Mouse (Mus musculus): Measurements from ENCODE around the gene 1810009A15Rik. TPM values are rescaled to one million over a fixed set of nuclear protein-coding genes. Genes with fewer than 3 reads are reported as not detected.
"Not testable (repeated sequence)": the region's sequence is repeated elsewhere in the genome, so short reads cannot be mapped to it uniquely, and the experiment has no call there.

The 1810009A15Rik gene
- polyA plus RNA-seq, 1 experiment from 2014 or later = 103 TPM

- H3K9me3 ChIP-seq (ENCODE audit: control insufficient read depth, low read length) = no peaks in the 10 kb centered on the region
- H3K4me2 ChIP-seq (ENCODE audit: low read depth) = peak overlapping the region; percentile 80
- peak overlapping the region; percentile 68 for H3K4me3 ChIP-seq (ENCODE audit: low read depth, low read length)
- H3K4me1 ChIP-seq (ENCODE audit: control insufficient read depth, insufficient read depth, low read length) = peaks cover 8% of the 10 kb centered on the region
- ATAC-seq (ENCODE audit: insufficient read depth, low FRiP score, low TSS enrichment) = no peak
- H3K9ac ChIP-seq (ENCODE audit: low read length) = peak overlapping the region; percentile 84
- H3K27ac ChIP-seq (ENCODE audit: low read depth, low read length) = peak overlapping the region; percentile 58
- DNase-seq (ENCODE audit: low spot score) = no peak
- 0 out of 2 replicates have a peak, but pooled peaks cover 2% of the 10 kb centered on the region for H3K36me3 ChIP-seq (ENCODE audit: control insufficient read depth, insufficient read depth, low read length)
- WGBS = 13% methylated on average over 19 of the region's 19 CpGs
- H3K27me3 ChIP-seq (ENCODE audit: control insufficient read depth, insufficient read depth, low read length) = no peaks in the 10 kb centered on the region
These were observed 829 bp upstream of the 1810009A15Rik start for GRCm38 (mm10) chr19:8887585-8888463.

GRCm38 (mm10) chr19:8892829-8893766 lies 4.4 kb downstream of the 1810009A15Rik start, which contains the start of gene Ints5:
Gene Ints5, plus strand, starts transcription at chr19:8893005.
- Histone ChIP-seq H3K4me2 (ENCODE audit: low read depth) (peak within 1 kb of the TSS; percentile 60), H3K27ac (ENCODE audit: low read depth, low read length) (peak within 1 kb of the TSS; percentile 36; the same call in 1 of the 2 replicates), H3K27me3 (ENCODE audit: control insufficient read depth, insufficient read depth, low read length) (no peaks in the 10 kb centered on the region), H3K4me1 (ENCODE audit: control insufficient read depth, insufficient read depth, low read length) (peaks cover 9% of the 10 kb centered on the region), H3K9me3 (ENCODE audit: control insufficient read depth, low read length) (no peaks in the 10 kb centered on the region), H3K9ac (ENCODE audit: low read length) (peak within 1 kb of the TSS; percentile 66), H3K4me3 (ENCODE audit: low read depth, low read length) (peak within 1 kb of the TSS; percentile 49), H3K36me3 (ENCODE audit: control insufficient read depth, insufficient read depth, low read length) (peaks cover 8% of the 10 kb centered on the region)
- WGBS = 3% methylated on average over 54 of the region's 54 CpGs
- peak; percentile 89 for DNase-seq (ENCODE audit: low spot score)
- peak; percentile 63 for ATAC-seq (ENCODE audit: insufficient read depth, low FRiP score, low TSS enrichment)

DNA sequence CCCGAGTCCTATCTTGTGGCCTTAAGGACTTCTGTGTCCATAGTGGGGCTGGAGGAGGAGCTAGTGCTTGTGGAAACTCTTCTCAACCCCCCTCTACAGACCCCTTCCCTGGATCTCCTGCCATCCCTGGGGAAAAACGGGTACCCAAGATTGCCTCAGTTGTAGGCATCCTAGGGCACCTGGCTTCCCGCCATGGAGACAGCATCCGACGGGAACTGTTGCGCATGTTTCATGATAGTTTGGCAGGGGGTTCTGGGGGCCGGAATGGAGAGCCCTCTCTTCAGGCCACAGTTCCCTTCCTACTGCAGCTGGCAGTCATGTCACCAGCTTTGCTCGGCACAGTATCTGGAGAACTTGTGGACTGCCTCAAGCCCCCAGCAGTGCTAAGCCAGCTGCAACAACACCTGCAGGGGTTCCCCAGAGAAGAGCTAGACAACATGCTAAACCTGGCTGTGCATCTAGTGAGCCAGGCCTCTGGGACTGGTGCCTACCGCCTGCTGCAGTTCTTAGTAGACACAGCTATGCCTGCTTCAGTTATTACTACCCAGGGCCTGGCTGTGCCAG lies 6.8 kb downstream of the 1810009A15Rik start:
- no peaks in the 10 kb centered on the region for H3K27me3 ChIP-seq (ENCODE audit: control insufficient read depth, insufficient read depth, low read length)
- no peak overlapping the region for H3K4me3 ChIP-seq (ENCODE audit: low read depth, low read length)
- H3K36me3 ChIP-seq (ENCODE audit: control insufficient read depth, insufficient read depth, low read length) = peaks cover 7% of the 10 kb centered on the region
- no peak overlapping the region for H3K27ac ChIP-seq (ENCODE audit: low read depth, low read length)
- WGBS = 92% methylated on average over 9 of the region's 9 CpGs
- ATAC-seq (ENCODE audit: insufficient read depth, low FRiP score, low TSS enrichment) = no peak
- no peak for DNase-seq (ENCODE audit: low spot score)
- H3K9me3 ChIP-seq (ENCODE audit: control insufficient read depth, low read length) = no peaks in the 10 kb centered on the region
- H3K4me2 ChIP-seq (ENCODE audit: low read depth) = no peak overlapping the region
- no peak overlapping the region for H3K9ac ChIP-seq (ENCODE audit: low read length)
- peaks cover 18% of the 10 kb centered on the region for H3K4me1 ChIP-seq (ENCODE audit: control insufficient read depth, insufficient read depth, low read length)

GRCm38 (mm10) chr19:8896231-8896630 lies 7.6 kb downstream of the 1810009A15Rik start:
- not testable (repeated sequence) for H3K27ac ChIP-seq (ENCODE audit: low read depth, low read length); DNase-seq (ENCODE audit: low spot score); H3K9me3 ChIP-seq (ENCODE audit: control insufficient read depth, low read length); ATAC-seq (ENCODE audit: insufficient read depth, low FRiP score, low TSS enrichment); H3K9ac ChIP-seq (ENCODE audit: low read length); H3K4me2 ChIP-seq (ENCODE audit: low read depth); H3K27me3 ChIP-seq (ENCODE audit: control insufficient read depth, insufficient read depth, low read length); H3K4me3 ChIP-seq (ENCODE audit: low read depth, low read length); H3K36me3 ChIP-seq (ENCODE audit: control insufficient read depth, insufficient read depth, low read length)
- WGBS = 90% methylated on average over 5 of the region's 5 CpGs
- peaks cover 18% of the 10 kb centered on the region for H3K4me1 ChIP-seq (ENCODE audit: control insufficient read depth, insufficient read depth, low read length)

GRCm38 (mm10) chr19:8897211-8897864 lies 8.7 kb downstream of the 1810009A15Rik start:
- H3K4me2 ChIP-seq (ENCODE audit: low read depth) = peak overlapping the region; percentile 48
- H3K9me3 ChIP-seq (ENCODE audit: control insufficient read depth, low read length); H3K27me3 ChIP-seq (ENCODE audit: control insufficient read depth, insufficient read depth, low read length); H3K36me3 ChIP-seq (ENCODE audit: control insufficient read depth, insufficient read depth, low read length): not testable (repeated sequence)
- WGBS = 29% methylated on average over 21 of the region's 21 CpGs
- ATAC-seq (ENCODE audit: insufficient read depth, low FRiP score, low TSS enrichment) (peak; percentile 41), DNase-seq (ENCODE audit: low spot score) (peak; percentile 55)
- H3K9ac ChIP-seq (ENCODE audit: low read length) = peak overlapping the region; percentile 46
- H3K4me3 ChIP-seq (ENCODE audit: low read depth, low read length) = peak overlapping the region; percentile 88
- H3K27ac ChIP-seq (ENCODE audit: low read depth, low read length) = peak overlapping the region; percentile 70
- peaks cover 18% of the 10 kb centered on the region for H3K4me1 ChIP-seq (ENCODE audit: control insufficient read depth, insufficient read depth, low read length)

DNA sequence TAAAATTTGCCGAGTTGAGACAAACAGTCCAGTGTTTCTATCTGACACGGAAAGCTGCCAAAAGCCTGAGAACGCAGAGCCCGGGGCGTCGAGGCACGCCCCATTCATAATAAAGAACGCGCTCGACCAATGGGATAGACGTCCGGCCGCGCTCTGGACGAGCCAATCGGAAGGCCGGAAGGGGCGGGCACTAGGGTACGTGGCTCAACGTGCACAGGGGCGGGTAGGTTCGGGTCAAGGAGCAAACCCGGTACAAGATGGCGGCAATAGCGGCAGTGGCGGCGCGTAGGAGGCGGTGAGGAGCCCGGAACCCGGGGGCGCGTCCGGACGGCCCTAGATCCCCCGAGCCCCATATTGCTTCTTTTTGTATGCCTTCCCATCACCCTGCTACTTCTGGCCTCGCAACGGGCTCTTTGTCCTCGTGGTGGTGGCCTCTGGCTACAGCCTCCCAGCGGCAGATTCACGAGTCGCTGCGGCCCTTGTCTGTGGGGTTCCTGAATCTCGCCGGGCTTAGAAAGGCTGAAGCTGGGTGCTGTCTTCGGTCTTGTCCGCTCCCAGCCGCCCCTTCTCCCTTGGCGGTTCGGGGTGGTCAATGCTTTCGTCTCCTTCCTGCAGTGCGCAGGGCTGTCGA lies 9.3 kb downstream of the 1810009A15Rik start, which contains the start of gene Ganab:
Gene Ganab, plus strand, starts transcription at position 207 of the 631 bp plus-strand sequence.
- H3K4me2 ChIP-seq (ENCODE audit: low read depth) = peak within 1 kb of the TSS; percentile 63
- no peaks in the 10 kb centered on the region for H3K9me3 ChIP-seq (ENCODE audit: control insufficient read depth, low read length)
- peak within 1 kb of the TSS; percentile 94 for H3K9ac ChIP-seq (ENCODE audit: low read length)
- H3K27ac ChIP-seq (ENCODE audit: low read depth, low read length) = peak within 1 kb of the TSS; percentile 70
- H3K36me3 ChIP-seq (ENCODE audit: control insufficient read depth, insufficient read depth, low read length) = peaks cover 11% of the 10 kb centered on the region
- H3K4me1 ChIP-seq (ENCODE audit: control insufficient read depth, insufficient read depth, low read length) = peaks cover 18% of the 10 kb centered on the region
- DNase-seq (ENCODE audit: low spot score) (peak; percentile 95), ATAC-seq (ENCODE audit: insufficient read depth, low FRiP score, low TSS enrichment) (peak; percentile 99)
- no peaks in the 10 kb centered on the region for H3K27me3 ChIP-seq (ENCODE audit: control insufficient read depth, insufficient read depth, low read length)
- under 1% methylated on average over 53 of the region's 53 CpGs for WGBS
- peak within 1 kb of the TSS; percentile 88 for H3K4me3 ChIP-seq (ENCODE audit: low read depth, low read length)

DNA sequence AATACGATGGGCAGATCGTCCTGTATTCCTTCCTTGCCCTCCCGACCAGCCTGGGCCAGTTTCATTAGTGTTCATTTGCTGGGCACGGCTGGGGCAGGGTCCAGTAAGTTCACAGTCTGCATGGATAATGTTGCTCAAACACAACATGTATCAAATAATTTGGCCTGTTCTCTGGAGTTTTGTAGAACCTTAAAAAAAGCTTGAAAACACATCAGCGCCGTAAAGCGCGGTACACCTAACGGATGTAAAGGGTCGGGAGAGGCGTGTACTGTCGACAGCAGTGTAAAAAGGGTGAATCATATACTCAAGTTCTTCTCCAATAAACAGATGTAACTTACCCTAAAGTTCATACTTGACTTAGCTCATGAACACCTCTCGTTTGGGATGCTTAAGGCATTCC lies 9.9 kb downstream of the 1810009A15Rik start:
- H3K4me2 ChIP-seq (ENCODE audit: low read depth) = peak overlapping the region; percentile 63
- H3K9ac ChIP-seq (ENCODE audit: low read length) = peak overlapping the region; percentile 94
- H3K36me3 ChIP-seq (ENCODE audit: control insufficient read depth, insufficient read depth, low read length) = peaks cover 11% of the 10 kb centered on the region
- H3K4me1 ChIP-seq (ENCODE audit: control insufficient read depth, insufficient read depth, low read length) = peaks cover 18% of the 10 kb centered on the region
- H3K9me3 ChIP-seq (ENCODE audit: control insufficient read depth, low read length) = no peaks in the 10 kb centered on the region
- no peak for DNase-seq (ENCODE audit: low spot score)
- peak overlapping the region; percentile 88 for H3K4me3 ChIP-seq (ENCODE audit: low read depth, low read length)
- no peak for ATAC-seq (ENCODE audit: insufficient read depth, low FRiP score, low TSS enrichment)
- peak overlapping the region; percentile 66; the same call in 1 of the 2 replicates for H3K27ac ChIP-seq (ENCODE audit: low read depth, low read length)
- H3K27me3 ChIP-seq (ENCODE audit: control insufficient read depth, insufficient read depth, low read length) = no peaks in the 10 kb centered on the region
- WGBS = 15% methylated on average over 13 of the region's 13 CpGs

Data from neural tube, embryonic 11.5 days (tissue).